Mouse (Mus musculus) megakaryocyte, embryonic 14.5 days (primary cell): ENCODE measurements around the gene Tha1. TPM values are rescaled to one million over a fixed set of nuclear protein-coding genes. Genes with fewer than 3 reads are reported as not detected.

Experiments
- H3K27me3 ChIP-seq: replicated peaks from 2 replicates; pipeline ENCODE3; 2012; ENCODE audit warnings: inconsistent platforms
- H3K36me3 ChIP-seq: replicated peaks from 2 replicates; pipeline ENCODE3; 2012; ENCODE audit warnings: low read length, inconsistent platforms, mixed read lengths
- H3K4me1 ChIP-seq: 2 replicates; pipeline ENCODE4 v1.6.1; 2012; ENCODE audit warnings: inconsistent platforms
- H3K4me3 ChIP-seq: replicated peaks from 2 replicates; pipeline ENCODE3; 2012; ENCODE audit warnings: moderate library complexity, mild to moderate bottlenecking, inconsistent platforms
- H3K9me3 ChIP-seq: 2 replicates; pipeline ENCODE4 v1.6.1; 2012; ENCODE audit warnings: inconsistent platforms
- FLI1 ChIP-seq: IDR thresholded peaks from 2 replicates; pipeline ENCODE4 v1.6.1; 2012; ENCODE audit warnings: low read length, inconsistent platforms, mixed read lengths
- GATA1 ChIP-seq: IDR thresholded peaks from 3 replicates; pipeline ENCODE4 v1.6.1; 2012; ENCODE audit warnings: mixed read lengths, low read length, inconsistent platforms, borderline replicate concordance
- polyA plus RNA-seq: library from polyadenylated mRNA; stranded (reverse); fragments of >175 nt; gene quantifications from 2 replicates; pipeline ENCODE4 v1.2.3, GENCODE M21; 2012; ENCODE audit warnings: low replicate concordance; ENCODE audit not compliant: insufficient read depth

Tha1 gene
- polyA plus RNA-seq, result 6.0 and 6.4 TPM in 2 replicates

GRCm38 (mm10) chr11:117872861-117873608, at the start of gene Tha1:
Gene Tha1 (minus strand): TSS chr11:117873481.
- peaks cover 20% of the 10 kb centered on the region for H3K27me3 ChIP-seq
- peak within 1 kb of the TSS; percentile 91 for H3K4me3 ChIP-seq

GRCm38 (mm10) chr11:117919211-117919610, 45.9 kb upstream of the Tha1 start:
- Histone ChIP-seq H3K36me3 (peaks cover 7% of the 10 kb centered on the region), H3K4me3 (peak overlapping the region; percentile 60), H3K9me3 (peaks cover 12% of the 10 kb centered on the region), H3K4me1 (peaks cover 44% of the 10 kb centered on the region), H3K27me3 (peaks cover 55% of the 10 kb centered on the region)
- TF ChIP-seq GATA1 (no peak), FLI1 (no peak)

More at GRCm38 (mm10) chr11:117872861-117873608, at the start of gene Tha1:
- H3K36me3 ChIP-seq, result peaks cover 20% of the 10 kb centered on the region
- H3K4me1 ChIP-seq, result peaks cover 68% of the 10 kb centered on the region
- no peaks in the 10 kb centered on the region for H3K9me3 ChIP-seq
- TF ChIP-seq FLI1 (no peak), GATA1 (no peak)

- Histone ChIP-seq H3K9me3 (peaks cover 12% of the 10 kb centered on the region), H3K27me3 (peaks cover 52% of the 10 kb centered on the region), H3K4me3 (no peak overlapping the region), H3K4me1 (peaks cover 47% of the 10 kb centered on the region), H3K36me3 (peaks cover 7% of the 10 kb centered on the region)
- no peak for TF ChIP-seq GATA1
- TF ChIP-seq FLI1, result no peak
Measured at GRCm38 (mm10) chr11:117918541-117918940, 45.3 kb upstream of the Tha1 start.

- TF ChIP-seq FLI1, result no peak
- no peak for TF ChIP-seq GATA1
- Histone ChIP-seq H3K36me3 (peaks cover 7% of the 10 kb centered on the region), H3K4me3 (no peak overlapping the region), H3K4me1 (peaks cover 62% of the 10 kb centered on the region), H3K27me3 (peaks cover 36% of the 10 kb centered on the region), H3K9me3 (peaks cover 12% of the 10 kb centered on the region)
Measured at GRCm38 (mm10) chr11:117915837-117916236, 42.6 kb upstream of the Tha1 start.

- peaks cover 37% of the 10 kb centered on the region for H3K27me3 ChIP-seq
- peaks cover 12% of the 10 kb centered on the region for H3K9me3 ChIP-seq
- peaks cover 7% of the 10 kb centered on the region for H3K36me3 ChIP-seq
- peaks cover 63% of the 10 kb centered on the region for H3K4me1 ChIP-seq
- H3K4me3 ChIP-seq, result no peak overlapping the region
- no peak for TF ChIP-seq GATA1
- no peak for TF ChIP-seq FLI1
Measured at GRCm38 (mm10) chr11:117915341-117915740, 42.1 kb upstream of the Tha1 start.

GRCm38 (mm10) chr11:117914531-117914930, 41.2 kb upstream of the Tha1 start:
- Histone ChIP-seq H3K36me3 (peaks cover 7% of the 10 kb centered on the region), H3K27me3 (peaks cover 38% of the 10 kb centered on the region), H3K4me3 (no peak overlapping the region), H3K9me3 (peaks cover 12% of the 10 kb centered on the region), H3K4me1 (peaks cover 64% of the 10 kb centered on the region)
- TF ChIP-seq FLI1 (no peak), GATA1 (no peak)

- Histone ChIP-seq H3K4me3 (peak overlapping the region; percentile 70), H3K4me1 (peaks cover 57% of the 10 kb centered on the region), H3K36me3 (peaks cover 7% of the 10 kb centered on the region), H3K9me3 (peaks cover 12% of the 10 kb centered on the region), H3K27me3 (peaks cover 24% of the 10 kb centered on the region)
- no peak for TF ChIP-seq FLI1
- TF ChIP-seq GATA1, result no peak
Measured at GRCm38 (mm10) chr11:117912684-117913352, 39.5 kb upstream of the Tha1 start.

GRCm38 (mm10) chr11:117909337-117909736, 36.1 kb upstream of the Tha1 start:
- TF ChIP-seq GATA1 (no peak), FLI1 (no peak)
- Histone ChIP-seq H3K4me3 (no peak overlapping the region), H3K27me3 (peaks cover 25% of the 10 kb centered on the region), H3K36me3 (no peaks in the 10 kb centered on the region), H3K9me3 (no peaks in the 10 kb centered on the region), H3K4me1 (peaks cover 53% of the 10 kb centered on the region)

GRCm38 (mm10) chr11:117904442-117904841, 31.2 kb upstream of the Tha1 start:
- H3K4me1 ChIP-seq, result peaks cover 36% of the 10 kb centered on the region
- H3K9me3 ChIP-seq, result no peaks in the 10 kb centered on the region
- TF ChIP-seq GATA1, result no peak
- no peaks in the 10 kb centered on the region for H3K36me3 ChIP-seq
- H3K4me3 ChIP-seq, result no peak overlapping the region
- H3K27me3 ChIP-seq, result peaks cover 30% of the 10 kb centered on the region

GRCm38 (mm10) chr11:117902282-117902681, 29.0 kb upstream of the Tha1 start:
- TF ChIP-seq FLI1 (no peak), GATA1 (no peak)
- H3K4me1 ChIP-seq, result peaks cover 28% of the 10 kb centered on the region
- H3K27me3 ChIP-seq, result peaks cover 29% of the 10 kb centered on the region
- no peaks in the 10 kb centered on the region for H3K36me3 ChIP-seq
- H3K4me3 ChIP-seq, result no peak overlapping the region
- H3K9me3 ChIP-seq, result no peaks in the 10 kb centered on the region
